Mouse (Mus musculus) G1E (cell line): ENCODE data around the gene Lsm3.

Experiments
- CTCF ChIP-seq: IDR thresholded peaks from 2 replicates; pipeline ENCODE4 v1.5.1; 2012; ENCODE audit warnings: low read depth, low read length, inconsistent platforms, mixed read lengths
- GATA1 ChIP-seq: IDR thresholded peaks from 2 replicates; pipeline ENCODE4 v1.6.1; 2012; ENCODE audit warnings: borderline replicate concordance, low read length, inconsistent platforms, mixed read lengths

DNA sequence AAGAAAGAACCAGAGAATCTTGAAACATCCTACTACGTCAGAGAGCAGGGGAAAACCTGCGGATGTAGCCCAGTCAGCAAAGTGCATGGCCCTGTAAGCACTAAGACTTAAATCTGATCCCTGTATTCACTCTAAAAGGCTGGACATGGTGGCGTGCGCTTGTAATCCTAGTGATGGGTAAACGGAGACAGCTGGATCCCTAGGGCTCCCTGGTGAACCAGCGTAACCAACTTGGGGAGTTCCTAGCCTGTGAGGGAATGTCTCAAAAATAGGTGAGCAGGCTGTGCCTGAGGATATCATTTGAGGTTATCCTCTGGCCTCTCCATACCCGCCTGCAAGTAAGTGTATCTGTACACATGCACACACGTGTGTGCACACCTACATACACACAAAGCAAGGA is 14.9 kb downstream of the Lsm3 start:
- TF ChIP-seq GATA1 (no peak), CTCF (no peak)
